Mouse (Mus musculus): ENCODE results near the gene Fgfr2.
A peak's percentile ranks its signal among the peaks of the same experiment; 100 is the strongest.

Gene Fgfr2

DNA sequence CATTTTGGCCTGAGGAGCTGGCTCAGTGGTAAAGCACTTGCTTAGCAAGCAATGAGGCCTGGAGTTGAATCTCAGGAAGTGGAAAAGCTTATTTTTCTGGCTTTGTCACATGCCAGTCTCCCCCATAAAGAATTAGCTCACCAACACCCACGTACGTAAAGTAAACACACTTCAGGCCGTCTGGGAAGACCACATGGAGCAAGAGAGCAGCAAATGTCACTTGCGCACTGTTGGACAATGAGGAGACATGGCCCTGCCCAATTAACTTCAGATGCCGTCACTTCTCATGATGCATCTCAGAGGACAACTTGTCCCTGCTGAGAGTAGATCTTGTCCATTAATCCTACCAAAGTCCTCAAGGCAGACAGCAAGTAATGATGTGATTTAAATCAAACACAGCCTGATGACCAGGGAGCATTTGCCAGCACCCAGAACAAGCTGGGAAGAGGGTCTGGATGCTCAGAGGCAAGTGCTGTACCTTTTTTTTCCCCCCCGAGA, 774.0 kb downstream of the Fgfr2 start:
- no peak for DNase-seq

DNA sequence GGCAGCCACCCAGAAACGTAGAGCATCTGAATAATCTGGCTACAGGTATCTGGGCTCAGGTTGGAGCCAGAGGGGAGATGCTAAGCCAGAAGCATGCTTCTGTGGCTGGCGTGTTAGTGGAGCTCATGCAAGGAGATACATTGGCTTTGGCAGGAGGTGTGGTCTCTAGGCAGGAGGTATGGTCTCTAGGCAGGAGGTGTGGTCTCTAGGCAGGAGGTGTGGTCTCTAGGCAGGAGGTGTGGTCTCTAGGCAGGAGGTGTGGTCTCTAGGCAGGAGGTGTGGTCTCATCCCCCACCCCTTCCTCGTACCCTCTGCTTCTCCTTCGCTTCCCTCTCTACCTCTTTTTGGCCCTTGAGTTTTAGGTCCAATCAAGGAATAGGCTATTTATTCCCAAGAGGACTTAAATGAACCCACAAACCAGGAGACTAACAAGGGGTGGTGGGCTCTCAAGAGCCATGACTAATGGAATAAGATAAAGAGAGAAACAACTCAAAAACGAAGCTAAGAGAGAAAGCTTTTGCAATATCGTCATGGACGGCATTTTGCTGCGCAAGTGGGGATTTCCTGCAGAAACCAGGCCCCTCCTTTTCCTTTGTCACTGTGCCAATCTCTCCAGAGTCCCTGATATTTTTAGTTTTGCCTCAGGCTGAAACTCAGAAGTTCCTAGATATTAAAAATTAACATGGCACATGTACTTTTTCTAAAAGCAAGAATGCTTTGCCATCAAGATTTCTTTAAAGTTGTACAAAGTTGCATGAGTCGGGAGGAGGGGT, 775.7 kb downstream of the Fgfr2 start:
- DNase-seq: peak; percentile 36

DNA sequence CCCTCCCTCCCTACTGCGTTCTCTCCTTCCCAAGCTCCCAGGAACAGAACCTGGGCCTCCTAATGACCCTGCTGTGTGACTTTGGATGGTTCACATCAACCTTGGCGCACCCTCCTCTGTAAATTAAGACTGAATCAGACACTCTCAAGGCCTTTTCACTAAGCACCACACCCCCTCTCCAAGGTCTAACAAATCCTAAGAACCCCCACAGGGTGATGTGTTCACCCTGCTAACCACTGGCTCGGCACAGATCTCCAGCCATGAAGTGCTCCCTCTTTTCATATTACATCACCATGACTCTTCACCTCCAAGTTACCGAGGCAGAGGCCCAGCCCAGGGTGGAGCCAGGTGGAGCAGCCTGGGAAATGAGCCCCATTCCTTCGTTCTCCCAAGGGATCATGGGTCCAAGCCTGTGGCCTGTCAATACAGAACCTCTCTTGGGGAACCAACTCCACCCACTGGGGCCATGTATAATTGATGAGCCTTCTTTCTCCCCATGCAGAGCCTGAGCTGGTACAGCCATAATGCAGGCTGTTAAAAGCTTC, 777.6 kb downstream of the Fgfr2 start:
- DNase-seq: no peak

DNA sequence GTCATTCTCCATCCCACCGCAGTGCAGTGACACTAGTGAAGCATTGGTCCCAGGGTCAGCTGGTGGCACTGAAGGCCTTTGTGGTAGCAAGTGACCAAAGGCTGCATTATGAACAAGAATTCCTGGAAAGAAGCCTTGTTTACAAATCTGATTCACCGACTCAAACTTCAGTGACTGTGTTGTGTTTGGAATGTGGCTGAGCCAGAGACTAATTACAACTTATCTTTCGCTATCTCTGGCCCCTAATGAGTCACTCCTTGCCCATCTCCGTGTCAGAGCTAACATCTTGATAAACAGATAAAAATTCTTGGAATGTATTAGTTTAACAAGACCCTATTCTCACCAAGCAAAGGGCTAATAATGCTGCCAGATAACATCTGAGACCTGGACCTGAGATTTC, 778.5 kb downstream of the Fgfr2 start:
- no peak for DNase-seq

DNA sequence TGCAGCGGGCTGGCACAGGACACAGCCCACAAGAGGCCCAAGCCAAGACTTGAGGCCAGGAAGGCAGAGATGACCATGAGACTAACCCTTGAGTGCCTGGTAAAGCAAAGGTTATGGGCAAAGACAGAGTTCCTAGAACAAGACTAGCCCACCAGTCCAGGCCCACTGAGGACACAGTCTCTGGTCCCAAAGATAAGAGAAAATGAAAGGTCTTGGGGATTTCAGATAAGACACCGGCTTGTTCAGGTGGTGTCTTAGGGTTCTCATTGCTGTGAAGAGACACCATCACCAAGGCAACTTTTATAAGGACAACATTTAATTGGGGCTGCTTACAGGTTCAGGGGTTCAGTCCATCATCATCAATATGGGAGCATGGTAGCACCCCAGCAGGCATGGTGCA, 779.2 kb downstream of the Fgfr2 start:
- DNase-seq: no peak

DNA sequence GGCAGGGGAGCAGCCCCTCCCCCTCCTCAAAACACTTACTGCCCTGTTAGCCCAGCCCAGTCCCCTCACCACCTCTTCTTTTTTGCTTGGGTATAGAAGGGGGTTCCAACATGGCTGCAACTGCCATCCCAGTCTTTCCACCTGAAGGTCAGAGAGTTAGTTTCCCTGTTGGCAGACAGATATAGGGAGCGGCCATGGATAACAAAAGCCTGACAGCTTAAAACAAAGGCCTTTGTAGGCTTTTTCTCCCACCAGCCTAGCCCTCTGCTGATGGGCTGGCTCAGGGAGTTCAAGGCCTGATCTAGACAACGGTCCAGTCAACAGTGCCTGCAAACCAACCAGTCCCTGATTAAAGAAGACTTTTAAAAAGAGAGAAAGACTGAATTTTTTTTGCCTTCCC, 780.0 kb downstream of the Fgfr2 start:
- DNase-seq: no peak

DNA sequence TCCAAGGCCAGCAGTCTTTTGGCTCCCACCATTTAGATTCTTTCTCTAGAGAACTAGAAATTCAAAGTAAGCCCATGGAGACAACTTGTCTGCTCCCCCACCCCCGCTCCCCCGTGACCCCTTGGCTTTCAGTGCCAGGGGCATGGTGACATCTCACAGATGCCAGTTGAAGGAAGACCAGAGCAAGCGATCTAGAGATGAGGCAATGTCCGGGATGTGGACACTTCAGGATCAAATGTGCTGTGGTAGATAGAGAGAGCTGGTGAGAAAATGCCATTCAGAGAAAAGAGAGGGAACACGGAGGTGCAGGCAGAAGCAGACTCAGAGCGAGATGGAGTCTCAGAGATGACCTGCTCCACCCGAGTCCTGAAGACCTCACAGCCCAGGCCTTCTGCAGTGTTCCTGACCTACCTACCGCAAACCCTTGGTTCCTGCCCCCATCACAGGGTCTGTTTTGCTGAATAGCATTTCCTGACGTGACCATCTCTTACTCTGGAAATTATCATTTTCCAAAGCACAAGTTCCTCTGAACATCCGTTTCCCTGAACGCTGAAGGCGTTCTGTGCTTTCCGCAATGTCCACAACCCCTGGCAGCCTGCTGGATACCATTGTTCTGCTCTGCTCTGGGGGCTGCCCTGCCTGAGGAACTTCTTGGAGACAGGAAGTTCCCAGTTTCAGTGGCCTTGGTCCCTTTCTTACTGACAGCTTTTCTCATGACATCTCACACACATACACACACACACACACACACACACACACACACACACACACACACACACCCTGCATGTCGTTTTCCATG, 783.9 kb downstream of the Fgfr2 start:
- DNase-seq: no peak

DNA sequence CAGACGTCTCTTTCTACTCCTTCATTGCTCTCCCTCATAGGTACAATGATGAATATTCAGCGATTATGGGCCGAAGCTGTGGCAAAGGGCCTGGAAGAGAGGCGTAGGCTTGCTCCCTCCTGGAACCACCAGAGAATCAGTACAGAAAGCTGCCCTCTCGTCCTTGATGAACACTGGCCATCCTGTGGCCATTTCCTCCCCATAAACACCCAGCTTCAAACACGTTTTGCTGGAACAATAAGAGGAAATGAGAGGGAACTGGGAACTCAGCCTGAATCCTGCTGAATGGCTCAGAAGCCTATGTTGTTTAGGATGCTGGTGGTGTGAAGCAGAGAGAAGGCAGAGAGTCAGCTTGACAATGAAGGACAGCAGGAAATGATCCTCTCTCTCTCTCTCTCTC, 784.8 kb downstream of the Fgfr2 start:
- DNase-seq: no peak

DNA sequence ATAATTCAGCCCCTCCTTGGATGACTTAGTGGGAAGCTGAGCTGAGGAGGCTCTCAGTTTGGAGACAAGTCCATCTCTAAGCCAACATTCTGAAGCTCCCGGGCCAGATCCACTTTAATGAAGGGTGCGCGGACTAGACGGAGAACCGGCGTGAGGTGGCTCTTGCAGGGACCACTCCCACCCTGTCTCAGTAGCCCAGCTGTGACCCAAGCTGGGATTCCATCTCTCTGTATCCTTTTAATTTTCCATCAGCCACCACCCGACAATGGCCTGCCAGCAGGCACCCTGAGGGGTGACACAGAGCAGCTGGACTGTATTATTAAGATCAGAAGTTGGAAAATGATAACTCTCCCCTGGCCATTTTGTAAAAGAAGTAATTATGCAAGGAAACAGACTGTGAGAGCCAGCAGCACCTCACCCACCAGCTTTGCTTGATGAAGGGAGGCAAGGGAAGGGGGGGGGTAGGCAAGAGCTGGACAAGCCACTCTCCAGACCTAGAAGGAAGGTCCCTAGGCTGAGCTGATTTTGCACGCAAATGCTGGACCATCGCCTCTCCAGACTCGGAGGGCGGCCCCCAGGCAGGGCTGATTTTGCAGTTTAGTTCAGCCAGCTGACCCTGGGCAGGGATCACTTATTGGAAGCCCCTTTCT, 785.8 kb downstream of the Fgfr2 start:
- DNase-seq: no peak

DNA sequence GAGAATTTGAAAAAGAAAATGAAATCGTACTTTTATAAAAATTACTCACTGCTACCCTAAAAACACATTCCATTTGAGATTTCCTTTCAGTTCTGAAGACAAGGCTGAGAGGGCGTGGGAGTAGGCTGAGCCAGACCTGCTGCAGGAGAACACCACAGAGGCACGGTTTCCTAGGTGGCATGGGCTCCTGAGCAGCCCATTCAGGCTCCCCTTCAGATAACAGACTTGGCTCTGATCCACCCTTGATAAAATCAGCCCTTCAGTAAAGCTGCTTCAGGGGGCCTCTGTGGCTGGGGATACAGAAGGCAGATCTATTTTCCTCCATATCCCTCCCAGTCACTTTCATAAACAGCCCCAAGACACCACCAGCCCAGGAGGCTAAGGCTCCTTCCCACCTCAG, 786.4 kb downstream of the Fgfr2 start:
- DNase-seq: no peak

DNA sequence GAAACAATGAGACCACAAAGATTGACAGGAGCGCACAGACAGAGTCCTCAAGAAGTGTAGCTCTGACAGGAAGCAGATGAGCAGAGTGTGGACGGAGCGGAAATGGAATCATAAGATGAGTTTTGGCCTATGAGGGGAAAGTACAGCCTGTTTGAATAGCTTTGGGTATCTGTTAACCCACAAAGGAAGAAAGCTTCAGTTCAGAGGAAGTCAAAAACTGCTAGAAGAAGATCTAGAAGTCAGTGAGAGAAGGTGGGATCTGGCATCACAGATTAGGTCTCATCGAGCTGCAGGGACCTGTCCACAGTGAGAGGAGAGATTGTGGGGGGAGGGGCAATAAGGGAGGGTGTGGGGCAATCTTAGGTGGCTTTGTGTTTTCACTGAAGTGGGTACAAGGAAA, 787.8 kb downstream of the Fgfr2 start:
- DNase-seq: no peak

DNA sequence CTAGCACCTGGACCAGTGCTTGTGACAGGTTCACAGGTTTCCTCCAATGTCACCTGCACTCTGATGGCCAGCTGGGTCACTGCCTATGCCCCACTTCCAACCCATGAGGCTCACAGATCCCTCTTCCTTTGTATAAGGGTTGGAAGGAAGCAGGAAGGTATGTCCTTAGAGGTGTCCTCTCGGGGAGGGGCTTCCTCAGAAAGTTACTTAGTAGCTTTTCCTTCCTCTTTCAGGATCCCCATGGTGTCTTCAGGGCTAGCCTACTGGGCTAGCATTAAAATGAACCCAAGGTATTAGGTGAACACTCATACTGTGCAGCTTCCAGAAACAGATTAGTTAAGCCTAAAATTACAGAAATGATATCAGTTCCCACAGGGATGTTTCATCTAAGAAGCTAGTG, 790.1 kb downstream of the Fgfr2 start:
- no peak for DNase-seq

DNA sequence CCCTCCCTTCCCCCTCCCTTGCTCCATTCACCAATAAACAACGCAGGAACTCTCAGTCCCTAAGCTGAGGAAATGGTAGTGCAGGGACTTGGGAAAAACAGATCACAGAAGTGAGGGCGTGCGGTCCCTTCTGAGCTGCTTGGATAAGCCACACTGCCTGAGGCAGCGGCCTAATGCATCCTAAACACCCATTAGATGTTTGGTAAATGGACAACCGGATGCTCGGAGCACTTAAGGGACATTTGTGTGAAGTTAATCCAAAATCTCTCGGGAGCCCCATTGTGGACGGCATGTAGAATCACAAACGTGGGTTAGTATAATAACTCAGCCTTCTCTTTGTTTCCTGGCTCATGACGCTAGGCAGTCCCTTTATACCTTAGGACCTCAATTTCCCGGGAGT, 791.0 kb downstream of the Fgfr2 start:
- DNase-seq: no peak

DNA sequence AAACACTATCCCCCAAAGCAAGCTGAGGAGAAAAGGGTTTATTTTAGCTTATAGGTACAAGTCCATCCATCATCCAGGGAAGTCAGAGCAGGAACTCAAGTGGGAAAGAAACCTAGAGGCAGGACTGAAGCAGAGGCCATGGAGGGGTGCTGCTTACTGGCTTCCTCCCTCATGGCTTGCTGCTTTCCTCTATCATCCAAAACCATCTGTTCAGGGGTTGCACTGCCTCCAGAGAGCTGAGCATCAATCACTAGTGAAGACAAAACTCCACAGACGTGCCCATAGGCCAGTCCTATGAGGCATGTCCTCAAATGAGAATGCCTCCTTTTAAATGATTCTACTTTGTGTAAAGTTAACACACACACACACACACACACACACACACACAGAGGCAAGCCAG, 793.0 kb downstream of the Fgfr2 start:
- DNase-seq: no peak

DNA sequence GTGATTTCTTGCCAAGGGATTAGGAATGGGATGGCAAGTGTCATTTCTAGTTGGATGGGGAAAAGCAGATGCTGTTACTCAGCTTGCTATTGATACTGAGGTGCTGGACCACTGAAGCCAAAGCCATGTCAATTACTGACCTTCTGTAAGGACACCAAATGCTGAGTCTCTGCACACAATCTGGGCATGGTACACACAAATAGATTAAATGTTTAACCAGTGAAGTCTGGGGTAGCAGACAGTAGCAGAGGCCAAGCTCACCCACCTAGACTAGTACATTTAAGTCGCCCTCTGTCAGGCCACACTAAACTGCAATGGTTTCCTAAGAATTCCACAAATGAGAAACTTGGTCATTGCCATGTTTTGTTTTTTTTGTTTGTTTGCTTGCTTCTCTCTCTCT, 794.5 kb downstream of the Fgfr2 start:
- no peak for DNase-seq

DNA sequence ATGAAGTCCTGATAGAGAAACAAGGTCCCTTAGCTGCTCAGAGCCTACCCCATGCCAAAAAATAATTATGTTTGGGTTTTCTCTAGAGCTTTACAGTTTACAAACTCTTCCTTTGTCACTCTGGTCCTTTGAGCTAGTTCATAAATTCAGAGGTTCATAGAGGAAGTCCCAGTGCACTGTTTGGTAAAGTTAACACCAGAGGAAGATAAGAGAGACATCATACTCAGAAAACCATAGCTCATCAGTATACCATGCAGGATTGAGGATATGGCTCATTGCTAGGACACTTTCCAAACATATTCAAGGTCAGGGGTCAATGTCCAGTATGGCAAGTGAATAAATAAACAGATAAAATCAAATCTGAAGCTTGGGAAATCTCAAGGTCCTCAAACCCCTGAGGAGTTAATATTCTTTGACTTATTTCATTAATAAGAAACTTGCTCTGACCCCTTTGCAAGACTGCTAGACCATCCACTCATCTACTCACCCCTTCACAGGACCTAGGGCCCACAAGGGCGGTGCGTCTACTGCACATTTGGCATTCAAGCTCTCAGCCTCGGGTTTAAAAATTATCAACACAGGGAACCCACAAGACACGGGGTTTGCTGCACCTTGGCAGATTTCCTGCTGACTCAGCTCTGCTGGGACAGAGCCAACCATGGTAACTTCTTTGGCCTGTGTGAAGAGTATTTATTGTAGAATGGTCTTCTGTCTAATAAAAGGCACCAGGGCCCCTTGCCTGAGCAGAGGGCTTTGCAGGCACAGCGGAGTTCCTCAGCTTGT, 797.4 kb downstream of the Fgfr2 start:
- DNase-seq: peak; percentile 89

DNA sequence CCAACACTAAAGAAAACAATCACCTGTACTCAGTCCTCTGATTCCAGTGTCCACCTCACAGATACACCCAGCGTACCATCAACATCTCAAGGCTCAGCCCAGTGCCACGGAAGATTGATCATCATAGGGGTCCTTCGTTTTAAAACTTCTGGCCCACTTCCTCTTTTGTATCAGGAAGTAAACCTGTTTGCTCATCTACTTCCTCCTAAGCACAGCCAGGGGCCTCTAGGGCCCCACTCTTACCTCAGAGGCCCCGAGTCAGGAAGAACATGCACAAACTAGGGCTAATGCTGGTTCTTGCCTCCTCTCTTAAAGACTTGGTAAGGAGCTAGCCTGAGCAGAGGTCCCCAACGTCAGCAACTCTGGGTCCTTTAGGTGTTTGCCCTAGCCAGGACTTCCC, 799.7 kb downstream of the Fgfr2 start:
- no peak for DNase-seq

DNA sequence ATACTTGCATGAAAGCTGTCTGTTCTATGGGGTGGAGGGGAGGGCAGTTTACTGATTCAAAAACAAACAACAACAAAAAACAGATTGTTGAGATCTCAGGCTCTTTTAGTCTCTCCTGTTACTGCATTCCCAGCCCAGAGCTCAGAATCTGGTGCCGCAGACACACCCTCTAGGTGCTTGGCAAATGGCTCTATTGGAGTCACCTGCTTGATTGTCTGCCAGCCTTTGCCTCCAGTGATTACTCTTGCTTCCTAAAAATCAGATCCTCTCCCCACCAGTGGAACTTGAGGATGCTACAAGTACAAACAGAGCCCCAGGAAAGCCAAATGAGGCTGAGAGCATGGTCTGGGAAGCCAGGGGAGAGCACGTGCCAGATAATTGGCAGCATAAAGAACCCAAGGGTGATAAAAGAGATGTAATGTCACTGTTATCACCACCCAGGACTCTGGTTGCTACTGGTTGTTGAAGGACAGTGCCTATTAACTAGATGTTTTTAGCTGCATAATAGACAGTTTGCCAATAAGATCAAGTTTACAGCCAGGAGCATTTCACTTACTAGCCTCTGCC, 801.7 kb downstream of the Fgfr2 start:
- DNase-seq: no peak

DNA sequence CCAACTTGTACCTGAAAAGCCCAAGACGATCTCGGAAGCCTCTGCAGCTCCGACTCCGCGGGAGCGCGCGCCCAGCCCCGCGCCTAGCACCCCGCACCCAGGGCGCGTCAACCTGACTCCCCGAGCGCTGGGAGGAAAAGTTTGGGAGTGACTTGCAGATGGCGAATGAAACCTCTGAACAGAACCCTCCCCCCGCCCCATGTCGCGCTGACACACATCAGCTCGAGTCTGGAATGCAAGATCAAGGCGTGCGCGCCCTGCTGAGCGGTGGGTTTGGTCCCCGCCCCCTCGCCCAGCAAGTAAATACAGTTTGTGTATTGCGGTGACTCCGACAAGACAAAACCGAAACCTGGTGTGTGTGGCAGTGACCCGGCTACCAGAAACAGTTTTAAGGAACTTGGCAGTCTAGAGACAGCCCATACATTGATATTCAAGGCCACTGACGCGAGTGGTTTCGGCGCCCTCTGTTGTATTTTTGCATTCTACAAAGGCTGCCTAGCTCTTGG, 806.1 kb downstream of the Fgfr2 start, which contains the start of gene Chst15:
TSS of gene Chst15 (minus strand) at position 193 of the 506 bp plus-strand sequence.
- peak; percentile 78 for DNase-seq

DNA sequence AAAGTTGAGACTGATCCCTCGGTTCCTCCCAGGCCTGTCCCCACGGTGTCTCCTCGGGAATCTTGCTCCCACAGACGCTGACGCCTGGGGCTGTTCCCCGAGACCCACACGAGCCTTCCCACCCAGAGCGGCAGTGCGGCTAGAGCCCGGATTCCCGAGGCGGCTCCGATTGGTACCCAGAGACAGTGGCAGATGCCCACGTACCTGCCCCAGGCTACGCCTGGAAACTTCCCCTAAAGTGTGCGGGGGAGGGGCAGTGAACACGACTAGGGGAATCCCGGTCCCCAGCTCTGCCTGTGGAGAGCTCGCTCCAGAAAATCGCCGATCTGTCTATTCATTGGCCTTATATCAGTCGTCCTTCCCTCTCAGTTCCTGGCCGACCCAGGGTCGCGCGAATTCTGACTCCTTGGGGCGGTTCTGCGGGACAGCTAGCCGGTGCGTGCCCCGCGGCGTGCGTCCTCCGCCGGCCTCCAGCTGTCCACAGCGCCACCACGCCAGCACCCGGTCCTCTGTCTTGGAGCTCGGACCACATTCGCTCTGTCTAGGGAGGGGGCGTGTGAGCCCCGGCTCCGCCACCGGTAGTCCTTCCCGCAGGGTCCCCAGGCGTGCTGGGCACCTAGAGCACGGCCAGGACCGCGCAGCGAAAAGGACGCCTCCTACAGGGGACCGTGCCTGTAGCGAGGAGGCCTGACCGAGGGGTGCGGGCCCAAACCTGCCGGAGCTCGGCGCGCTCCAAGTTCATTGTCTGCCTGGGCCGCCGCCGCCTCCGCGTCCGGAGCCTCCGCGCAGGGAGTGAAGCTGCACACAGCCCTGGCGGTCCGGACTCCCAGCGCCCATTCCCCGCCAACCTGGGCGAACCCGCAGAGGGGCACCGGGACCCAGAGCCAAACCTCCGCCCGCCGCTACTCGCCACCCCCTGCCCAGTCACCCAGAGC, 806.8 kb downstream of the Fgfr2 start:
- peak; percentile 79 for DNase-seq

Measured in kidney, adult 18-20 months (tissue).